Mouse (Mus musculus) monocyte, adult 2 months (primary cell): ENCODE results near the gene Safb2.

ENCODE experiments used
- DNase-seq, 2 experiments: peaks; one replicate each; pipeline ENCODE4 v3.0.0; 2022; ENCODE audit warnings: low spot score in 2 of 2, low read depth in 1 of 2

The Safb2 gene

DNA sequence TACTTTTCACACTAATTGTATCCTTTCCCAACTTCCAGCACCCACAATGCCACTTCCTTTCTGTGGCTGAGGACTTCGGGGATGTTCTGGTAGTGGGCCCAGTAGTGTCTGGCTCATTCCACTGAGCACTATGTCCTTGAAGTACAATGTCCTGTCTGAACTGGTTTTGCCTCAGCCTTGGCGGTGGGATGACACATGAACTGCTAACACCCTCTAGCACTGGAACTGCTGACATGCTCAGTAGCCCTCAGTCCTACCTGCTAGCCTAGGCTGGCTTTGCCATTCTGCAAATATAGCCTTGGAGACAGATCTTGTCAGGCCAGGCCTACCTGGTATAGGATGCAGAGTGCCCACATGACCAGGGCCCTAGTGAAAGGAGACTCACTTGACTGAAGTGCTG is 22.5 kb downstream of the Safb2 start:
- no peak for DNase-seq

GRCm38 (mm10) chr17:56560131-56560530 is 24.3 kb downstream of the Safb2 start:
- no peak for DNase-seq

DNA sequence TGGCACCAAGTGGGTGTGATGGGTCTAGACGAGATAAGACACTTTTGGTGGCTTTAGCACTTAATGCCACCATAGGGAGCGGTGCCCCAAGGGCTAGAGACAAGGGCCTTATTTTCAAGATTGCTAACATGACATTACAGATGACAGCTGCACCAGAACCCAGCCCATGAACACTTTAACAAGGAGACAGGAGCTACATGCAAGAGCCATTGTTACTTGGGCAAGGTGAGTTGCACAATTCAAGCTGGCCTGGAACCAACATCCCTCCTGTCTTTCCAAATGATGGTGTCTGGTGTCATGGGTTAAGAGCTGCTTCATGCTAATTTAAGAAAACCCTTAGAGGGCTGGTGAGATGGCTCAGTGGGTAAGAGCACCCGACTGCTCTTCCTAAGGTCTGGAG is 25.0 kb downstream of the Safb2 start:
- DNase-seq: no peak

DNA sequence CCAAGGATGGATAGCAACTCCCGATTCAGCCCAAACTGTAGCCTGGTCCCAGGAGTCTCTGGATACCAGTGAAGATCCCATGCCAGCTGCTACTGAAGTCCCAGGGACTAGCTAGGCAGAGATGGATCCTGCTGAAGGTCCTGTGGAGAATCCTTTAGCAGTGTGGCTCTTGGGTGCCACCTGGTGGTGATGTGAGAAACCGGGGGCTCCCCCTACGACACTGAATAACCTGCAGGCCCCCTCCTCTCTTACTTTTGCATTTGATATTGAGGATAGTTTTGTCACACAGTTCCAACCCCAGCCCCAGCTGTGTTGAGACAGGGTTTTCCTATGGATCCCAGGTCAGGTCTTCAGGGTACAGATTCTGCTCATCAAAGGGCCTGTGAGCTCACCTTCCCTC is 25.9 kb downstream of the Safb2 start:
- peak in 1 of 2 experiments; percentile 31 for DNase-seq

GRCm38 (mm10) chr17:56554122-56554551 is 30.2 kb downstream of the Safb2 start, which contains the start of gene Gm20219:
Gene Gm20219 (minus strand): TSS chr17:56554387.
- DNase-seq: no peak

DNA sequence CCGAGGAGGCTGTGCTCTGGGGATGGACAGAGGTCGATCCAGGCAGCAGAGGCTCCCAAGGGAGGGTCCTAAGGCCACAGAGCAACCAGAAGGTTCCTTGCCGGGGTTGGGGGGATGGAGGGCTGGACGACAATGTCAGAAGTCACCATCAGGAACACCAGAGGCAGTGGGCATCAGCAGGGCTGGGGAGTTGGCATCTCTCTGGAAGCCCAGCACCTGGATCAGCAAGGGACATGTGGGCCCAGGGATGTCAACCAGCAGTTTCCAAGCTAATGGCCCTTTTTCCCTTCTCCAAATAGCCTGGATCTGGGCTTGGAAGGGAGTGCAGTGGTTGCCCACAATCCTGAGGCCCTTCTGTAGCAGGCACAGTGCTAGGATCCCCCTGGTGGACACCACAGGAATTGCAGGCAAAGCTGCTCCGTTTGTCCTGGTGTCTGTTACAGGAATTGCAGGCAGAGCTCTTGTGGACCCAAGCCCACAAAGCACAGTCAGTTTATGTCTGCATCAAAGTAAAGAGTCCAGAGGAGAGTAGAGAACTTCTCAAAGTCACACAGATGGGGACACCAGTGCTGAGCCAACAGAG is 31.5 kb downstream of the Safb2 start:
- peak; percentile 44 to 76 for DNase-seq

DNA sequence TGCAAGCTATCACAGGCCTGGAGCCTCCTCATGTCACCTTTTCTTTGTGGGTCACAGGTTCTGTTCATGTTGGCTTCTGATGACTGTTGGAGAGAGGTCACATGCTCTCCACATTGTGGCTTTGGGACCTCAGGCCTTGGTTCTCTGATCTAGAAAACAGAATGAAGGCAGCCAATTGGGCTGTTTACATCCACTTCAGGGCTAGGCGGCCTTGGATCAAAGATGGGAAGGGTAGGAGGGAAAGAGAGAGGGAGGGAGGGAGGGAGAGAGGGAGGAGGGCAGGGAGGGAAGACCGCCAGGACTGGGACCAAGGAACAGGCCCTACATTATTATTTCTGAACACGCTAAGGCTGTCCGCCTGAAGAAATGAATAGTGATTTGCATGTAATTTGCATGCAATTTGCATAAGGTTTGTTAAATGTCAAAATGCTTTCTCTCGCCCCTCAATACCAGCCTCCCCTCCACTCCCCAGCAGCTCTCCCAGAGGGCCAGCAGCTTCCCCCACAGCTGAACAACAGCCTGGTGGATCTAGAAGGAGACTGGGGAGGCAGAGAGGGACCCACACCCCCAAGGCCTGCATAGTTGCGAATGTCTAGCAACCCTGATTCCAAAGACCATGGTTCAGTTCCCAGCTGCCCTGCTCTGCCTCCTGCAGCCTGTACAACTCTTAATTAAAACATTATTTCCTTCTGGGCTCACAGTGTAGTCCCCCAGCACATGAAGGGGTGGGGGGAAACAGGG is 32.4 kb downstream of the Safb2 start:
- DNase-seq: no peak

DNA sequence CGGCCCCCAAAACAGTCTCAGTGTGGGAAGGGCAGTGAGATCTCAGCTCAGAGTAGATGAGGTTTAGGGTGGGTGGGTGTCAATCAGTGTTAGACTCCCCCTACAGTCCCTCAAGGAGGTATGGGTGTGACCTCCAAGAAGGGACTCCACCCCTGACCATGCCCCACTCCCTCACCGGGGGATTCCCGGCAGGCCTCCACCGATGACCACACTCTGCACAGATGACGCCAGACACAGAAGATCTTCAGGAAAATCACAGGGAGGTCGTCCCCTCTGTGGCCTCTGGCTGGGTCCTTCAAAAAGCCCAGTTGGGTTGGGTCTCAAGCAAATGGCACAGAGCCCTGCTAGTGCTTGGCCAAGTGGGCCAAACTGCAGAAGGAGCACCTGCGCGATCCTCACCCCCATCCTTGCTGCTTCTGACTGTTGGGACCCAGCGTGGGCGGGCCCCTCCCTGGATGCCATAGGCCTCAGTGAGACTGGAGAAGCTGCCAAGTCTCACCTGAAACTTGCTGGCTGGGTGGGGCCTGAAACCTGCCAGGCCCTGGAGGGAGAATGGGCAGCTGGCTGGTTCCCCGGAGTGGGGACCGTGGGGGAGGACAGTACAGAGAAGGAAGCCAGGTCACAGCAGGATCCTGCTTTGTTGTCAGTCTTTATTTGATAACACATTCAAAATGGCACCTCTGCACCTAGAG is 33.5 kb downstream of the Safb2 start:
- no peak for DNase-seq

DNA sequence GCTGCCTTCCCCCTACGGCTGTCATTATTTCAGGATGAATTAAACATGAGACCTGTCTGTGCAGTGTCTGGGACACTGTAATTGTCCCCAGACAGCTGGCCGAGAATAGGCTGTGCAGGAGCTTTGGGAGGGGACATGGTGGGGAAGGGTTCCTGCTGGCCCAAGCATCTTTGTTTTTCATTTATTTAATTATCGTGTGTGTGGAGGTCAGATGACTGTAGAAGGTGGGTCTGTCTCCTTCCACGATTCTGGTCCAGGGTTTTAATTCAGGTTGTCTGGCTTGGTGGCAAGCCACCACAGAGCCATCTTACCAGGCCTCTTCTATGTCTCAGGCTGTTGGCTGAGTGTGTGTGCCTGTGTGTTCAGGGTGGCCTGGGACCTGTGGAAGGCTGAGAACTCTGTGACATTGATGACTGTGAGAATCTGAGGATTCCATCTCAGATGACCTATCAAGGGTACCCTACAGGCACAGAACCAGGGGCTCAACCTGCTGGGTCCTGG is 35.7 kb downstream of the Safb2 start:
- no peak for DNase-seq

DNA sequence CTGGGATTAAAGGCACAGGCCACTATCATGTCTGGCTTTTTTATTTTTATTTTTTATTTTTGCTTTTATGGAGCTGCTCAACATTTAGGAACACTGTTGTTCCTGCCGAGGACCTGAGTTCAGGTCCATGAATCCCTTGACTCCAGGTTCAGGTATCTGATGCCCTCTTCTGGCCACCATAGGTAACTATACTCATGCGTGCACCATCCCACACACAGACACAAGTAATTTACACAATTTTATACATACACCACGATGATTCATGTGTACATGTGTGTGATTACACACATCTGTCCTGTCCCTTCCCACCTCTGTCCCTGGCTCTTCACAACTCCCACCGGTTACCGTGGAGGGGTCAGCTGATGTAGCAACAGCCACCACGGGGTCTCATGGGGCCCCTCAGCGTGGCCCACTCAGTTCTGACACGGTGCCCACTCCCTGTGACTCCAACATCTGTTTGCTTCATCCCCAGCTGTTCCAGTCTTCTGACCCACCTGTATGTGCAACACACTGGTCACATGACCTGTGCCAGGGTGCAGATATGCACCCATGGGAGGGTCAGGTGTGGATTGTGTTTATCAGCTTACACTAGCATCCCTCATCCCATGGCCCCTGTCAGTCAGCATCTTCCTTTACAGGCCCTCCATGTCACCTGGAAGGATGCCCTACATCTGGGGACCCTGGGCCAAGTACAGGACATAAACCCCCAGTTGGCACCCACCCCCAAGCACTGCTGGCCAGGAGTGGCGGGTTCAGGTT is 36.4 kb downstream of the Safb2 start:
- DNase-seq: no peak

DNA sequence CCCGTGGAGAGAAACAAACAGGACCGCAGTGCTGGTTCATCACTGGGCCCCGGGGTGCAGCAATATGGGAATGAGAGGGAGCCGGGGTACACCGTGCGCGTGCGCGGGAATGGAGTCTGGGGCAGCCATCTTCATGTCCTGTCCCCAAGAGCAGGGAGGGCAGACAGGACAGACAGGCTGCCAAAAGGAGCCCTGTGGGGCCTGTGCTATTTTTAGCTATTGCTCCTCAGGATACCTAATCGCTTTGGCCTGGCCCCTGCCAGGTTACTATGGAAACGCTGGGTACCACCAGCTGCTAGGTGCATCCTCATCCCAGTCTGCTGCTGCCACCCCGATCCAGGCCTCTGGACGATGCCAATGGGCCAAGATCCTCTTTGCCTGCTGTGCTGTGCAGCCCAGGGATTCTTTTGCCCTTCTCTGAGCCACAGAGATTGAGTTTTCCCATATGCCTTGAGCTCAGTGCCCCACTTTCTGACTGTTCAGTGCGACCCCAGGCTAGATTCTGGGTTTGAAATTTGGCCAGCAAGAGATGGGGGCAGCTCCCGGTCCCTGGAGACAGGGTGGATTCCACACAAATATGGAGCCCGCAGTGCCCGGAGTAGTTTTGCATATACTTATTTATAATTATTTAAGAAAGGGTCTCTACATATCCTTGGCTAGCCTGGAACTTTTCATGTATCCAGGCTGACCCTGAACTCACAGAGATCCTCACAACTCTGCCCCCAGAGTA is 37.1 kb downstream of the Safb2 start:
- no peak for DNase-seq

GRCm38 (mm10) chr17:56546576-56546975 is 37.8 kb downstream of the Safb2 start:
- DNase-seq: no peak

- DNase-seq: no peak
Observed at GRCm38 (mm10) chr17:56545945-56546344, 38.4 kb downstream of the Safb2 start.

- DNase-seq: no peak
Observed at GRCm38 (mm10) chr17:56544699-56545387, 39.5 kb downstream of the Safb2 start.

GRCm38 (mm10) chr17:56543684-56544224 is 40.6 kb downstream of the Safb2 start:
- no peak for DNase-seq

DNA sequence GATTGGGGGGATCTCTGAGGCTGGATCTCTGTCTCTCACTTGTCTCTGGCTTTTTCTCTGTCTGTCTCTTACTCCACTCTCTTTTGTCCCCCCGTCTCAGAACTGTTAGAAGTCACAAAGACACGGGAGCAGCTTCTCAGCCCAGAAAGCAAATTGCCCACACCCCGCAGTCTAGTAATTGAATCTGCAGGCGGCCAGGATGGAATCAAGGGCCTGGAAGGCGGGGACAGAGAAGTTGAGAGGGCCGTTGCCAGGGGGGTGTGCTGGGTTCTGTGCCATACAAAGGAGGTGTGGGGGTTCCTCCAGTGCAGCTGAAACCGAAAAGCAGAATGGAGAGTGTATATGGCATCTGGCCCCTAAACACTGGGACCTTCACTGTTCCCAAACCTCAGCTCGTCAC is 41.6 kb downstream of the Safb2 start:
- no peak for DNase-seq

GRCm38 (mm10) chr17:56540562-56540975 is 43.8 kb downstream of the Safb2 start:
- no peak for DNase-seq

DNA sequence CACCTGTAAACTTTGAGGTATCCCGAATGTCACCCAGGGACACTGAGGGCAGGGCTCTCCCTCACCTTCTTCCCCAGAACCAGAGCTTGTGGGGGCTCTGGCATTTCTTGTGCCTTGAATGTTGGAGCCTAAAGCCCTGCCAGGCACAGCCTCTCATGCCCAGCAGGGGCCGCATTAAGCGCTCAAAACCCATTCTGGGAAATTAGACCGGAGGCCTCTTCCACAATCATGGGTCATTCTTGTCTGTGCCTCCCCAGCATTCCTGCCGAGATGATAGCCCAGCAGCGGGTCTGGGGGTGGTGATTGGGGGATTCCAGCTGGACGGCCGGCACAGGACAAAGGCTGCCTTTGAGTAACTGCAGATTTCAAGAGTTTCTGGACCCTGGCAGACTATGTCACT is 46.5 kb downstream of the Safb2 start:
- DNase-seq: no peak

DNA sequence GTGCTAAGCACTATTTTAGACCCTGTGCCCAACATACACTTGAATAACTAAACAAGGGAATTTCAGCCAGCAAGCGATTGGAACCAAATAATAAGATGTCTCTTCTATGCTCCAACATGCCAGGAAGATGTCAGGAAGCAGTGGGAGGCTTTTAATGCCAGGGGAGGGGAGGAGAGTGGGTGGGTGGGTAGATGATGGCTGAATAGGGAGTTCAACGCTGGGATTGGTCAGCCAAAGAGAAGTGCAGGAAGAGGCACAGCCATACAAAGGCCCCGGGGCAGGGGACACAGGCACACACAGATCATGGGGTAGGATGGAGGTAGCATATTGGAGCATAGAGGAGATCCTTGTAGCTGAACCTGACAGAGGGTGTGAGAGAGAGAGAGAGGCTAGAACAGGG is 47.5 kb downstream of the Safb2 start:
- DNase-seq: no peak

GRCm38 (mm10) chr17:56536192-56536591 is 48.2 kb downstream of the Safb2 start:
- no peak for DNase-seq
